Mouse (Mus musculus) ES-E14 (cell line): Measurements from ENCODE around the gene Ints11.

Experiments used
- CHD2 ChIP-seq: IDR thresholded peaks from 2 replicates; pipeline ENCODE4 v1.6.1; 2014; ENCODE audit warnings: mild to moderate bottlenecking, low read depth, low read length, inconsistent platforms
- HCFC1 ChIP-seq: IDR thresholded peaks from 2 replicates; pipeline ENCODE4 v1.6.1; 2012; ENCODE audit warnings: low read length, inconsistent platforms, borderline replicate concordance; ENCODE audit not compliant: insufficient read depth
- MAFK ChIP-seq: IDR thresholded peaks from 2 replicates; pipeline ENCODE4 v1.6.1; 2014; ENCODE audit warnings: mild to moderate bottlenecking, low read depth, low read length, inconsistent platforms; ENCODE audit not compliant: insufficient read depth
- ZC3H11A ChIP-seq: IDR thresholded peaks from 2 replicates; pipeline ENCODE4 v1.6.1; 2012; ENCODE audit warnings: low read depth, mild to moderate bottlenecking, inconsistent platforms, low read length, borderline replicate concordance
- ZNF384 ChIP-seq: IDR thresholded peaks from 2 replicates; pipeline ENCODE4 v1.6.1; 2012; ENCODE audit warnings: low read depth, low read length, inconsistent platforms

DNA sequence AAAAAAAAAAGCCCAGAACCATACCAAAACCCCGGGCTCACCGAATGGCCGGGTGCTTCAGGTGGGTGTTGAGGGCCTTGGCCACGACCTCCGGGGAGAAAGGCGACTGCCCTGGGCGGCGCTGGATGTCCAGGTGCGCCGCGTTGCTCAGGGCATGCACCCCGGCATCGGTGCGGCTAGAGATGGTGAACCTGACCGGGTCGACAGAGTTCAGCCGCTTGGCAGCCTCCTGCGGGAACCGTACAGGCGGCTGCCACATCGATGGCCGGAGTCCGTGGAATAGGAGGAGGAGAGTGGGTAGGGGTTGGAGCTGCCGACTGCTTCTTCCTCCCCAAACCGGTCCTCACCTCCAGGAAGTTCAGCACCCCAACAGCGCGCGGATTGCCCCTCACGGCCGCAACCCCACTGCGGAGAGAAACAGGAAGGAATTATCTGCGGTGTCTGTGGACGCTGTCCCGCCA is 21.7 kb downstream of the Ints11 start:
- TF ChIP-seq CHD2: no peak
- TF ChIP-seq HCFC1: no peak
- no peak for TF ChIP-seq ZC3H11A
- TF ChIP-seq MAFK: no peak
- TF ChIP-seq ZNF384: no peak
